Mouse (Mus musculus): ENCODE results near the gene Tcirg1. TPM values are rescaled to one million over a fixed set of nuclear protein-coding genes. Genes with fewer than 3 reads are reported as not detected.

Gene Tcirg1
- polyA plus RNA-seq, 1 experiment from 2014 or later, result 20.3 TPM

GRCm38 (mm10) chr19:3925859-3926258 lies 18.9 kb upstream of the Tcirg1 start:
- no peak overlapping the region for H3K27ac ChIP-seq (replicated peaks)
- H3K4me3 ChIP-seq (replicated peaks), result no peak overlapping the region
- peaks cover 17% of the 10 kb centered on the region for H3K4me1 ChIP-seq
- no peak overlapping the region for H3K9ac ChIP-seq (replicated peaks)
- ATAC-seq (ENCODE audit: low FRiP score), result no peak
- no peaks in the 10 kb centered on the region for H3K27me3 ChIP-seq (replicated peaks)
- 82% methylated on average over 6 of the region's 6 CpGs for WGBS
- H3K9me3 ChIP-seq (replicated peaks), result no peaks in the 10 kb centered on the region
- no peaks in the 10 kb centered on the region for H3K36me3 ChIP-seq
- no peak overlapping the region for H3K4me2 ChIP-seq

GRCm38 (mm10) chr19:3924868-3925267 lies 17.9 kb upstream of the Tcirg1 start:
- 93% methylated on average over 7 of the region's 7 CpGs for WGBS
- Histone ChIP-seq H3K9ac (replicated peaks) (no peak overlapping the region), H3K9me3 (replicated peaks) (no peaks in the 10 kb centered on the region), H3K36me3 (no peaks in the 10 kb centered on the region), H3K4me2 (no peak overlapping the region), H3K27me3 (replicated peaks) (no peaks in the 10 kb centered on the region), H3K4me1 (peaks cover 7% of the 10 kb centered on the region), H3K27ac (replicated peaks) (no peak overlapping the region), H3K4me3 (replicated peaks) (no peak overlapping the region)
- no peak for ATAC-seq (ENCODE audit: low FRiP score)

GRCm38 (mm10) chr19:3924190-3924589 lies 17.3 kb upstream of the Tcirg1 start:
- no peak overlapping the region for H3K9ac ChIP-seq (replicated peaks)
- WGBS, result 84% methylated on average over 8 of the region's 8 CpGs
- H3K9me3 ChIP-seq (replicated peaks), result no peaks in the 10 kb centered on the region
- 0 out of 2 replicates have a peak, but pooled peaks cover under 1% of the 10 kb centered on the region for H3K4me1 ChIP-seq
- no peaks in the 10 kb centered on the region for H3K36me3 ChIP-seq
- no peak overlapping the region for H3K27ac ChIP-seq (replicated peaks)
- H3K4me2 ChIP-seq, result no peak overlapping the region
- no peak overlapping the region for H3K4me3 ChIP-seq (replicated peaks)
- H3K27me3 ChIP-seq (replicated peaks), result no peaks in the 10 kb centered on the region
- ATAC-seq (ENCODE audit: low FRiP score), result no peak

- no peak; the same call in 1 of the 2 replicates for ATAC-seq (ENCODE audit: low FRiP score)
Measured at GRCm38 (mm10) chr19:3923586-3923985, 16.7 kb upstream of the Tcirg1 start.

GRCm38 (mm10) chr19:3922661-3923371 lies 15.9 kb upstream of the Tcirg1 start:
- Histone ChIP-seq H3K27ac (replicated peaks) (0 out of 2 replicates have a peak overlapping the region, but pooled peaks have one; percentile 9), H3K4me1 (no peaks in the 10 kb centered on the region), H3K36me3 (no peaks in the 10 kb centered on the region), H3K9me3 (replicated peaks) (no peaks in the 10 kb centered on the region), H3K4me2 (no peak overlapping the region), H3K9ac (replicated peaks) (no peak overlapping the region), H3K4me3 (replicated peaks) (no peak overlapping the region), H3K27me3 (replicated peaks) (no peaks in the 10 kb centered on the region)
- WGBS, result 62% methylated on average over 10 of the region's 10 CpGs
- ATAC-seq (ENCODE audit: low FRiP score), result no peak

More at GRCm38 (mm10) chr19:3923586-3923985, 16.7 kb upstream of the Tcirg1 start:
- Histone ChIP-seq H3K4me2 (no peak overlapping the region), H3K4me1 (no peaks in the 10 kb centered on the region), H3K9ac (replicated peaks) (no peak overlapping the region), H3K36me3 (no peaks in the 10 kb centered on the region), H3K4me3 (replicated peaks) (no peak overlapping the region), H3K27me3 (replicated peaks) (no peaks in the 10 kb centered on the region), H3K9me3 (replicated peaks) (no peaks in the 10 kb centered on the region), H3K27ac (replicated peaks) (0 out of 2 replicates have a peak overlapping the region, but pooled peaks have one; percentile 9)
- 65% methylated on average over 13 of the region's 13 CpGs for WGBS

- Histone ChIP-seq H3K36me3 (no peaks in the 10 kb centered on the region), H3K9ac (replicated peaks) (no peak overlapping the region), H3K4me1 (no peaks in the 10 kb centered on the region), H3K4me3 (replicated peaks) (no peak overlapping the region), H3K27ac (replicated peaks) (no peak overlapping the region), H3K27me3 (replicated peaks) (no peaks in the 10 kb centered on the region), H3K9me3 (replicated peaks) (no peaks in the 10 kb centered on the region), H3K4me2 (no peak overlapping the region)
- no peak for ATAC-seq (ENCODE audit: low FRiP score)
Measured at GRCm38 (mm10) chr19:3919928-3920327, 13.0 kb upstream of the Tcirg1 start.

GRCm38 (mm10) chr19:3916727-3917126 lies 9.8 kb upstream of the Tcirg1 start:
- Histone ChIP-seq H3K9ac (replicated peaks) (no peak overlapping the region), H3K4me1 (peaks cover 13% of the 10 kb centered on the region), H3K27ac (replicated peaks) (no peak overlapping the region), H3K36me3 (no peaks in the 10 kb centered on the region), H3K4me2 (no peak overlapping the region), H3K27me3 (replicated peaks) (no peaks in the 10 kb centered on the region), H3K9me3 (replicated peaks) (no peaks in the 10 kb centered on the region), H3K4me3 (replicated peaks) (no peak overlapping the region)
- ATAC-seq (ENCODE audit: low FRiP score), result no peak
- 82% methylated on average over 11 of the region's 11 CpGs for WGBS

GRCm38 (mm10) chr19:3914535-3914934 lies 7.6 kb upstream of the Tcirg1 start:
- no peak overlapping the region for H3K9ac ChIP-seq (replicated peaks)
- WGBS, result 88% methylated on average over 5 of the region's 5 CpGs
- H3K4me1 ChIP-seq, result peaks cover 25% of the 10 kb centered on the region
- H3K36me3 ChIP-seq, result peaks cover 16% of the 10 kb centered on the region
- H3K4me3 ChIP-seq (replicated peaks), result no peak overlapping the region
- H3K27ac ChIP-seq (replicated peaks), result no peak overlapping the region
- no peaks in the 10 kb centered on the region for H3K27me3 ChIP-seq (replicated peaks)
- H3K4me2 ChIP-seq, result no peak overlapping the region
- H3K9me3 ChIP-seq (replicated peaks), result no peaks in the 10 kb centered on the region
- no peak for ATAC-seq (ENCODE audit: low FRiP score)

GRCm38 (mm10) chr19:3913692-3914091 lies 6.8 kb upstream of the Tcirg1 start:
- 88% methylated on average over 8 of the region's 8 CpGs for WGBS
- H3K27ac ChIP-seq (replicated peaks), result no peak overlapping the region; the same call in 1 of the 2 replicates
- peak overlapping the region; percentile 47; the same call in 1 of the 2 replicates for H3K9ac ChIP-seq (replicated peaks)

GRCm38 (mm10) chr19:3912337-3913204 lies 5.6 kb upstream of the Tcirg1 start, which contains the start of gene Ndufs8:
TSS of gene Ndufs8 (minus strand) at chr19:3912774.
- Histone ChIP-seq H3K27me3 (replicated peaks) (no peaks in the 10 kb centered on the region), H3K27ac (replicated peaks) (peak within 1 kb of the TSS; percentile 84), H3K4me2 (peak within 1 kb of the TSS; percentile 89), H3K9ac (replicated peaks) (peak within 1 kb of the TSS; percentile 61), H3K36me3 (peaks cover 29% of the 10 kb centered on the region), H3K9me3 (replicated peaks) (no peaks in the 10 kb centered on the region), H3K4me3 (replicated peaks) (peak within 1 kb of the TSS; percentile 75), H3K4me1 (peaks cover 30% of the 10 kb centered on the region)
- WGBS, result under 1% methylated on average over 43 of the region's 43 CpGs
- ATAC-seq (ENCODE audit: low FRiP score), result peak; percentile 97

More at GRCm38 (mm10) chr19:3913692-3914091, 6.8 kb upstream of the Tcirg1 start:
- peak overlapping the region; percentile 75 for H3K4me3 ChIP-seq (replicated peaks)
- H3K9me3 ChIP-seq (replicated peaks), result no peaks in the 10 kb centered on the region
- H3K4me1 ChIP-seq, result peaks cover 25% of the 10 kb centered on the region
- H3K4me2 ChIP-seq, result peak overlapping the region; percentile 89
- ATAC-seq (ENCODE audit: low FRiP score), result no peak
- H3K27me3 ChIP-seq (replicated peaks), result no peaks in the 10 kb centered on the region
- peaks cover 23% of the 10 kb centered on the region for H3K36me3 ChIP-seq

GRCm38 (mm10) chr19:3910206-3910605 lies 3.3 kb upstream of the Tcirg1 start:
- Histone ChIP-seq H3K27ac (replicated peaks) (no peak overlapping the region), H3K4me3 (replicated peaks) (no peak overlapping the region), H3K9me3 (replicated peaks) (no peaks in the 10 kb centered on the region), H3K9ac (replicated peaks) (no peak overlapping the region), H3K4me2 (no peak overlapping the region), H3K27me3 (replicated peaks) (no peaks in the 10 kb centered on the region), H3K4me1 (peaks cover 45% of the 10 kb centered on the region), H3K36me3 (peaks cover 29% of the 10 kb centered on the region)
- ATAC-seq (ENCODE audit: low FRiP score), result no peak
- 87% methylated on average over 5 of the region's 5 CpGs for WGBS
